Mouse (Mus musculus): ENCODE measurements around the gene Btbd11. TPM values are rescaled to one million over a fixed set of nuclear protein-coding genes. Genes with fewer than 3 reads are reported as not detected.

Btbd11 gene
- polyA plus RNA-seq, 1 experiment from 2014 or later = 19.4 TPM

GRCm38 (mm10) chr10:85393016-85393415 lies 6.4 kb downstream of the Btbd11 start:
- peaks cover 36% of the 10 kb centered on the region for H3K4me1 ChIP-seq (ENCODE audit: control insufficient read depth, insufficient read depth, low read length)
- no peak overlapping the region for H3K4me3 ChIP-seq (replicated peaks; ENCODE audit: low read depth, low read length)
- ATAC-seq (ENCODE audit: low FRiP score, low TSS enrichment) = 0 out of 2 replicates have a peak, but pooled peaks have one; percentile 21
- H3K27ac ChIP-seq (replicated peaks; ENCODE audit: low read depth, low read length) = no peak overlapping the region
- H3K9ac ChIP-seq (replicated peaks; ENCODE audit: low read length) = no peak overlapping the region
- no peak overlapping the region for H3K4me2 ChIP-seq (ENCODE audit: low read length)
- DNase-seq = no peak
- 74% methylated on average over 6 of the region's 6 CpGs for WGBS
- H3K27me3 ChIP-seq (ENCODE audit: control insufficient read depth, insufficient read depth, low read length) = no peaks in the 10 kb centered on the region
- no peaks in the 10 kb centered on the region for H3K9me3 ChIP-seq (ENCODE audit: control insufficient read depth, low read length)
- no peaks in the 10 kb centered on the region for H3K36me3 ChIP-seq (ENCODE audit: control insufficient read depth, insufficient read depth, low read length)

- 24% methylated on average over 4 of the region's 4 CpGs for WGBS
- H3K4me3 ChIP-seq (replicated peaks; ENCODE audit: low read depth, low read length) = no peak overlapping the region
- H3K4me2 ChIP-seq (ENCODE audit: low read length) = no peak overlapping the region
- peak; percentile 19 for DNase-seq
- H3K9me3 ChIP-seq (ENCODE audit: control insufficient read depth, low read length) = no peaks in the 10 kb centered on the region
- no peak overlapping the region for H3K27ac ChIP-seq (replicated peaks; ENCODE audit: low read depth, low read length)
- H3K9ac ChIP-seq (replicated peaks; ENCODE audit: low read length) = no peak overlapping the region
- ATAC-seq (ENCODE audit: low FRiP score, low TSS enrichment) = no peak
- H3K36me3 ChIP-seq (ENCODE audit: control insufficient read depth, insufficient read depth, low read length) = no peaks in the 10 kb centered on the region
- peaks cover 20% of the 10 kb centered on the region for H3K4me1 ChIP-seq (ENCODE audit: control insufficient read depth, insufficient read depth, low read length)
- no peaks in the 10 kb centered on the region for H3K27me3 ChIP-seq (ENCODE audit: control insufficient read depth, insufficient read depth, low read length)
These were observed 7.9 kb downstream of the Btbd11 start for GRCm38 (mm10) chr10:85394558-85394957.

- H3K27me3 ChIP-seq (ENCODE audit: control insufficient read depth, insufficient read depth, low read length) = no peaks in the 10 kb centered on the region
- no peak for DNase-seq
- no peak overlapping the region for H3K27ac ChIP-seq (replicated peaks; ENCODE audit: low read depth, low read length)
- ATAC-seq (ENCODE audit: low FRiP score, low TSS enrichment) = no peak
- H3K9ac ChIP-seq (replicated peaks; ENCODE audit: low read length) = no peak overlapping the region
- WGBS = 90% methylated on average over 3 of the region's 3 CpGs
- H3K4me2 ChIP-seq (ENCODE audit: low read length) = no peak overlapping the region
- no peak overlapping the region for H3K4me3 ChIP-seq (replicated peaks; ENCODE audit: low read depth, low read length)
- no peaks in the 10 kb centered on the region for H3K9me3 ChIP-seq (ENCODE audit: control insufficient read depth, low read length)
- no peaks in the 10 kb centered on the region for H3K4me1 ChIP-seq (ENCODE audit: control insufficient read depth, insufficient read depth, low read length)
- no peaks in the 10 kb centered on the region for H3K36me3 ChIP-seq (ENCODE audit: control insufficient read depth, insufficient read depth, low read length)
These were observed 24.5 kb downstream of the Btbd11 start for GRCm38 (mm10) chr10:85411120-85411519.

- DNase-seq (peak; percentile 57), ATAC-seq (ENCODE audit: low FRiP score, low TSS enrichment) (peak; percentile 80; the same call in 1 of the 2 replicates)
- H3K4me1 ChIP-seq (ENCODE audit: control insufficient read depth, insufficient read depth, low read length) = peaks cover 16% of the 10 kb centered on the region
- H3K4me2 ChIP-seq (ENCODE audit: low read length) = 0 out of 2 replicates have a peak overlapping the region, but pooled peaks have one; percentile 2
- no peak overlapping the region for H3K4me3 ChIP-seq (replicated peaks; ENCODE audit: low read depth, low read length)
- no peaks in the 10 kb centered on the region for H3K36me3 ChIP-seq (ENCODE audit: control insufficient read depth, insufficient read depth, low read length)
- no peaks in the 10 kb centered on the region for H3K27me3 ChIP-seq (ENCODE audit: control insufficient read depth, insufficient read depth, low read length)
- 43% methylated on average over 15 of the region's 15 CpGs for WGBS
- H3K9ac ChIP-seq (replicated peaks; ENCODE audit: low read length) = no peak overlapping the region
- H3K9me3 ChIP-seq (ENCODE audit: control insufficient read depth, low read length) = no peaks in the 10 kb centered on the region
- H3K27ac ChIP-seq (replicated peaks; ENCODE audit: low read depth, low read length) = peak overlapping the region; percentile 26; the same call in 1 of the 2 replicates
These were observed 34.4 kb downstream of the Btbd11 start for GRCm38 (mm10) chr10:85420851-85421628.

- no peaks in the 10 kb centered on the region for H3K27me3 ChIP-seq (ENCODE audit: control insufficient read depth, insufficient read depth, low read length)
- DNase-seq (peak; percentile 21), ATAC-seq (ENCODE audit: low FRiP score, low TSS enrichment) (no peak)
- 0 out of 2 replicates have a peak overlapping the region, but pooled peaks have one; percentile 2 for H3K4me2 ChIP-seq (ENCODE audit: low read length)
- H3K36me3 ChIP-seq (ENCODE audit: control insufficient read depth, insufficient read depth, low read length) = no peaks in the 10 kb centered on the region
- 24% methylated on average over 4 of the region's 4 CpGs for WGBS
- peaks cover 16% of the 10 kb centered on the region for H3K4me1 ChIP-seq (ENCODE audit: control insufficient read depth, insufficient read depth, low read length)
- no peak overlapping the region for H3K9ac ChIP-seq (replicated peaks; ENCODE audit: low read length)
- H3K9me3 ChIP-seq (ENCODE audit: control insufficient read depth, low read length) = no peaks in the 10 kb centered on the region
- H3K27ac ChIP-seq (replicated peaks; ENCODE audit: low read depth, low read length) = no peak overlapping the region; the same call in 1 of the 2 replicates
- H3K4me3 ChIP-seq (replicated peaks; ENCODE audit: low read depth, low read length) = no peak overlapping the region
These were observed 35.0 kb downstream of the Btbd11 start for GRCm38 (mm10) chr10:85421629-85422012.

- peaks cover 15% of the 10 kb centered on the region for H3K4me1 ChIP-seq (ENCODE audit: control insufficient read depth, insufficient read depth, low read length)
- WGBS = 75% methylated on average over 2 of the region's 2 CpGs
These were observed 39.1 kb downstream of the Btbd11 start for GRCm38 (mm10) chr10:85425756-85426155.

GRCm38 (mm10) chr10:85437217-85437616 lies 50.6 kb downstream of the Btbd11 start:
- H3K27me3 ChIP-seq (ENCODE audit: control insufficient read depth, insufficient read depth, low read length) = no peaks in the 10 kb centered on the region
- no peak overlapping the region for H3K4me2 ChIP-seq (ENCODE audit: low read length)
- no peaks in the 10 kb centered on the region for H3K4me1 ChIP-seq (ENCODE audit: control insufficient read depth, insufficient read depth, low read length)
- ATAC-seq (ENCODE audit: low FRiP score, low TSS enrichment) (no peak), DNase-seq (no peak)
- WGBS = 91% methylated on average over 3 of the region's 3 CpGs
- H3K4me3 ChIP-seq (replicated peaks; ENCODE audit: low read depth, low read length) = no peak overlapping the region
- no peaks in the 10 kb centered on the region for H3K36me3 ChIP-seq (ENCODE audit: control insufficient read depth, insufficient read depth, low read length)
- no peak overlapping the region for H3K9ac ChIP-seq (replicated peaks; ENCODE audit: low read length)
- no peak overlapping the region for H3K27ac ChIP-seq (replicated peaks; ENCODE audit: low read depth, low read length)
- peaks cover 4% of the 10 kb centered on the region; the same call in 1 of the 2 replicates for H3K9me3 ChIP-seq (ENCODE audit: control insufficient read depth, low read length)

More at GRCm38 (mm10) chr10:85425756-85426155, 39.1 kb downstream of the Btbd11 start:
- Histone ChIP-seq H3K36me3 (ENCODE audit: control insufficient read depth, insufficient read depth, low read length) (no peaks in the 10 kb centered on the region), H3K9me3 (ENCODE audit: control insufficient read depth, low read length) (no peaks in the 10 kb centered on the region), H3K27me3 (ENCODE audit: control insufficient read depth, insufficient read depth, low read length) (no peaks in the 10 kb centered on the region), H3K4me2 (ENCODE audit: low read length) (no peak overlapping the region), H3K27ac (replicated peaks; ENCODE audit: low read depth, low read length) (no peak overlapping the region), H3K4me3 (replicated peaks; ENCODE audit: low read depth, low read length) (no peak overlapping the region), H3K9ac (replicated peaks; ENCODE audit: low read length) (no peak overlapping the region)
- ATAC-seq (ENCODE audit: low FRiP score, low TSS enrichment) (no peak), DNase-seq (no peak)

- Histone ChIP-seq H3K4me2 (ENCODE audit: low read length) (no peak overlapping the region), H3K9ac (replicated peaks; ENCODE audit: low read length) (no peak overlapping the region), H3K4me3 (replicated peaks; ENCODE audit: low read depth, low read length) (no peak overlapping the region), H3K27me3 (ENCODE audit: control insufficient read depth, insufficient read depth, low read length) (no peaks in the 10 kb centered on the region), H3K9me3 (ENCODE audit: control insufficient read depth, low read length) (no peaks in the 10 kb centered on the region), H3K4me1 (ENCODE audit: control insufficient read depth, insufficient read depth, low read length) (no peaks in the 10 kb centered on the region), H3K36me3 (ENCODE audit: control insufficient read depth, insufficient read depth, low read length) (no peaks in the 10 kb centered on the region), H3K27ac (replicated peaks; ENCODE audit: low read depth, low read length) (no peak overlapping the region)
- WGBS = 97% methylated on average over 3 of the region's 3 CpGs
- ATAC-seq (ENCODE audit: low FRiP score, low TSS enrichment) (no peak), DNase-seq (no peak)
These were observed 56.8 kb downstream of the Btbd11 start for GRCm38 (mm10) chr10:85443371-85443770.

GRCm38 (mm10) chr10:85445891-85446290 lies 59.3 kb downstream of the Btbd11 start:
- no peaks in the 10 kb centered on the region for H3K36me3 ChIP-seq (ENCODE audit: control insufficient read depth, insufficient read depth, low read length)
- WGBS = 89% methylated on average over 3 of the region's 3 CpGs
- H3K4me3 ChIP-seq (replicated peaks; ENCODE audit: low read depth, low read length) = no peak overlapping the region
- no peak overlapping the region for H3K27ac ChIP-seq (replicated peaks; ENCODE audit: low read depth, low read length)
- no peaks in the 10 kb centered on the region for H3K9me3 ChIP-seq (ENCODE audit: control insufficient read depth, low read length)
- no peak overlapping the region for H3K4me2 ChIP-seq (ENCODE audit: low read length)
- DNase-seq (no peak), ATAC-seq (ENCODE audit: low FRiP score, low TSS enrichment) (no peak)
- no peaks in the 10 kb centered on the region for H3K27me3 ChIP-seq (ENCODE audit: control insufficient read depth, insufficient read depth, low read length)
- H3K9ac ChIP-seq (replicated peaks; ENCODE audit: low read length) = no peak overlapping the region
- no peaks in the 10 kb centered on the region for H3K4me1 ChIP-seq (ENCODE audit: control insufficient read depth, insufficient read depth, low read length)

Data from midbrain, embryonic 14.5 days (tissue).